Mouse (Mus musculus): ENCODE results near the gene Xndc1. TPM values are rescaled to one million over a fixed set of nuclear protein-coding genes. Genes with fewer than 3 reads are reported as not detected.
A peak's percentile ranks its signal among the peaks of the same experiment; 100 is the strongest.

Gene Xndc1
- polyA plus RNA-seq (2012; fragmentation: generic; extraction: Trizol) = 6.1 TPM

DNA sequence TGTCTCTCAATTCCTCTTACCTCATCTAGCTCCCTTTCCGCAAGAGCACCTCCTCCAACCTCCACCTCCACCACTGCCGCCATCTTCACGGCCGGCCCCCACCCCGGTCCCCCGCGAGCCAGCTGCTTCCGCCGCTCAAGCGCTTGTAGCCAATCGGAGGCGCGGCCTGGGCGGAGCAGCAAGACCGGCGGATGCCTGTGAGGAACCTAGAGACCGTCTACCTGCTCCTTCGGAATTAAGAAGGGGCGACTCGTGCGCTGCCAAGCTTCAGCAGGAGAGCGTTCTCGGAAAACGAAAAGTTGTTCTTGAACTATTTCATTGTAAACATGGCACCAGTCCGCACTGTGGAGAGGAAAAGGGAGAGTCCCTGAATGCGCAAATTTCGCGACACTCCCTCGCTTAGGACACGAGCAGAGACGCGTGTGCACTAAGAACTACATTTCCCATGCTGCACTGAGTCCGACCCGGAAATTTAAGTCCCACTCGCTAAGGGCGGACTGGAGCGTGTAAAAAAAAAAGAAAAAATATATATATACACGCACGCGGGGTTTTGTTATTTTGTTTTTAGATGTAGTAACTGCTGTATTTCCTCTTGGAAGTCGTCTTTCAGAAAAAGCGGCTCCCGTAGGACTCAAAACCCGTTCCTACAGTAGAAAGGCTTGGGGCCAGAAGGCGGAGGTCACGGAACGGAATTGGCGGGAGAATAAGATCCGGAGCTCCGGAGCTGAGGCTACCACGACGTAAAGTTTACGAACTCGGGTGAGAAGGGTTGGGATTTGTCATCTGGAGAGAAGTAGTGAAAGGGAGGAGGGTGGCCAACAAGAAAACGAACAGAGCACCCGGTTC is at the start of gene Xndc1, which contains the start of the genes Rnf121 and Xntrpc:
Gene Xndc1, plus strand, starts transcription at position 466 of the 846 bp plus-strand sequence.
Gene Rnf121, minus strand, starts transcription at position 424 of the 846 bp plus-strand sequence.
Gene Xntrpc, plus strand, starts transcription at position 668 of the 846 bp plus-strand sequence.
- Histone ChIP-seq H3K36me3 (ENCODE audit: control insufficient read depth, insufficient read depth) (peaks cover 6% of the 10 kb centered on the region), H3K27me3 (ENCODE audit: control insufficient read depth, insufficient read depth, insufficient read length) (no peaks in the 10 kb centered on the region), H3K4me2 (ENCODE audit: low read depth) (peak within 1 kb of the TSS; percentile 85), H3K4me3 (peak within 1 kb of the TSS; percentile 81), H3ac (ENCODE audit: control insufficient read depth, insufficient read length) (peak within 1 kb of the TSS; percentile 25), H3K79me2 (ENCODE audit: control insufficient read depth, insufficient read depth) (peaks cover 44% of the 10 kb centered on the region)
- TF ChIP-seq TCF12 (IDR thresholded peaks at IDR 0.05; ENCODE audit: insufficient read depth, poor library complexity, severe bottlenecking) = peak; percentile 56
- TF ChIP-seq MYOD1 (IDR thresholded peaks at IDR 0.05; ENCODE audit: control insufficient read depth in 1 of 3, insufficient read length in 2 of 3, low read depth in 2 of 3) = peak in 2 of 3 experiments; percentile 98
- TF ChIP-seq REST (IDR thresholded peaks at IDR 0.05; ENCODE audit: insufficient read depth, insufficient read length) = no peak
- peak; percentile 58 for TF ChIP-seq POLR2AphosphoS2 (IDR thresholded peaks at IDR 0.05; ENCODE audit: insufficient read length, low read depth)
- TF ChIP-seq CEBPB (IDR thresholded peaks at IDR 0.05; ENCODE audit: insufficient read depth, poor library complexity, severe bottlenecking) = no peak
- peak; percentile 3 to 88 (median 68) for TF ChIP-seq MYOG (IDR thresholded peaks at IDR 0.05; ENCODE audit: control insufficient read depth in 1 of 3, insufficient read depth in 1 of 3, insufficient read length in 2 of 3, low read depth in 2 of 3)
- TF ChIP-seq POLR2A (IDR thresholded peaks at IDR 0.05; ENCODE audit: insufficient read length, low read depth) = peak; percentile 70
- peak; percentile 72 for TF ChIP-seq TCF3 (IDR thresholded peaks at IDR 0.05; ENCODE audit: insufficient read length, low read depth)
- peak; percentile 56 for TF ChIP-seq E2F4 (IDR thresholded peaks at IDR 0.05; ENCODE audit: insufficient read depth)

DNA sequence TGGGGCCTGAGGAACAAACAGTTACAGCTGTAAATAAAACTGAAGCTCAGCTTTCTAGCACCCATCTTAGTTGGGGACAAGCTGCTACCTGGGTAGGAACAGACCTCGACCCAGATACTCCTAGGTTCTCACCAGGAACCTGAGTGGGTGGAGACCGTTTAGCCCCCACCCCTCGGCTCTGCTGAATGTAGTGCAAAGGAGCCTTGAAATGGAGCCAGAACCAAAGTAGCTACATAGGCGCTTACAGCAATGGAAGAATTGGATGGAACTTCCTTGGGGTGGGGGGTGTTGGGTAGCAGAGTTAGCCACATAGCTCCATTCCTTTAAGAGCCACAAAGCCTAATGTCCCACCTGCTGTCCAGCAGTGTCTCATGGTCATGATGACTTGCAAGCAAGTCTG is 48.4 kb upstream of the Xndc1 start:
- no peaks in the 10 kb centered on the region for H3K79me2 ChIP-seq (ENCODE audit: control insufficient read depth, insufficient read depth)
- TF ChIP-seq TCF3 (IDR thresholded peaks at IDR 0.05; ENCODE audit: insufficient read length, low read depth) (no peak), REST (IDR thresholded peaks at IDR 0.05; ENCODE audit: insufficient read depth, insufficient read length) (no peak), SRF (IDR thresholded peaks at IDR 0.05; ENCODE audit: control insufficient read depth, insufficient read length, low read depth) (no peak), MAX (IDR thresholded peaks at IDR 0.05; ENCODE audit: low read depth) (no peak), USF1 (IDR thresholded peaks at IDR 0.05; ENCODE audit: low read depth) (no peak), MYOG (IDR thresholded peaks at IDR 0.05; ENCODE audit: control insufficient read depth in 1 of 3, insufficient read depth in 1 of 3, insufficient read length in 2 of 3, low read depth in 2 of 3) (no peak), E2F4 (IDR thresholded peaks at IDR 0.05; ENCODE audit: insufficient read depth) (no peak), POLR2A (IDR thresholded peaks at IDR 0.05; ENCODE audit: insufficient read length, low read depth) (no peak), POLR2AphosphoS2 (IDR thresholded peaks at IDR 0.05; ENCODE audit: insufficient read length, low read depth) (no peak), CEBPB (IDR thresholded peaks at IDR 0.05; ENCODE audit: insufficient read depth, poor library complexity, severe bottlenecking) (no peak), TCF12 (IDR thresholded peaks at IDR 0.05; ENCODE audit: insufficient read depth, poor library complexity, severe bottlenecking) (no peak), MYOD1 (IDR thresholded peaks at IDR 0.05; ENCODE audit: control insufficient read depth in 1 of 3, insufficient read length in 2 of 3, low read depth in 2 of 3) (no peak)
- H3K4me3 ChIP-seq = no peak overlapping the region
- peak overlapping the region; percentile 5 for H3K4me2 ChIP-seq (ENCODE audit: low read depth)
- H3ac ChIP-seq (ENCODE audit: control insufficient read depth, insufficient read length) = no peak overlapping the region
- H3K36me3 ChIP-seq (ENCODE audit: control insufficient read depth, insufficient read depth) = peaks cover 26% of the 10 kb centered on the region
- H3K27me3 ChIP-seq (ENCODE audit: control insufficient read depth, insufficient read depth, insufficient read length) = no peaks in the 10 kb centered on the region

DNA sequence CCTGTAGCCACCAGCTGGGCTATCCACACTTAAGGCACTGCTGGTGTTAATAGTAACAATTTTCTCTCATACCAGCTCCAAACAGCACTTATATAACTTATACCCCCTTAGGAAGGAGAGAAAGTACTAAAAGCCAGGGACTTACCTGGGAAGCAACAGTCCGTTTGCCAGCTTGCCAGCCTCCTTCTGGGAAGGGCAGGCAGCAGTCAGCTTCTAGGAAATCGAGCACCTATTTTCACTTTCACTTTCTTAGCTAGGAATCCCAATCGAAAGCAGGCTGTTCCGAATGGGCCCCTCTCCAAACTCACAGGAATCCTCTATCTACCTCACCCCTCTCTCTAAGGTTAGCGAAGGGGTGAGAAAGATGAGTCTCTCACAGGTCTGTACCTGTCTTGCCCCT is 47.9 kb upstream of the Xndc1 start:
- peak overlapping the region; percentile 5 for H3K4me2 ChIP-seq (ENCODE audit: low read depth)
- peaks cover 28% of the 10 kb centered on the region for H3K36me3 ChIP-seq (ENCODE audit: control insufficient read depth, insufficient read depth)
- no peaks in the 10 kb centered on the region for H3K79me2 ChIP-seq (ENCODE audit: control insufficient read depth, insufficient read depth)
- no peaks in the 10 kb centered on the region for H3K27me3 ChIP-seq (ENCODE audit: control insufficient read depth, insufficient read depth, insufficient read length)
- TF ChIP-seq E2F4 (IDR thresholded peaks at IDR 0.05; ENCODE audit: insufficient read depth) (no peak), POLR2A (IDR thresholded peaks at IDR 0.05; ENCODE audit: insufficient read length, low read depth) (no peak), TCF12 (IDR thresholded peaks at IDR 0.05; ENCODE audit: insufficient read depth, poor library complexity, severe bottlenecking) (no peak), MAX (IDR thresholded peaks at IDR 0.05; ENCODE audit: low read depth) (no peak), USF1 (IDR thresholded peaks at IDR 0.05; ENCODE audit: low read depth) (no peak), REST (IDR thresholded peaks at IDR 0.05; ENCODE audit: insufficient read depth, insufficient read length) (no peak), TCF3 (IDR thresholded peaks at IDR 0.05; ENCODE audit: insufficient read length, low read depth) (no peak), CEBPB (IDR thresholded peaks at IDR 0.05; ENCODE audit: insufficient read depth, poor library complexity, severe bottlenecking) (no peak), SRF (IDR thresholded peaks at IDR 0.05; ENCODE audit: control insufficient read depth, insufficient read length, low read depth) (no peak)
- no peak overlapping the region for H3K4me3 ChIP-seq
- no peak overlapping the region for H3ac ChIP-seq (ENCODE audit: control insufficient read depth, insufficient read length)

GRCm38 (mm10) chr7:102018034-102018433 is 47.3 kb upstream of the Xndc1 start:
- H3ac ChIP-seq (ENCODE audit: control insufficient read depth, insufficient read length) = no peak overlapping the region
- no peak overlapping the region for H3K4me3 ChIP-seq
- H3K4me2 ChIP-seq (ENCODE audit: low read depth) = no peak overlapping the region
- H3K79me2 ChIP-seq (ENCODE audit: control insufficient read depth, insufficient read depth) = no peaks in the 10 kb centered on the region
- peaks cover 27% of the 10 kb centered on the region for H3K36me3 ChIP-seq (ENCODE audit: control insufficient read depth, insufficient read depth)
- TF ChIP-seq MYOD1 (IDR thresholded peaks at IDR 0.05; ENCODE audit: control insufficient read depth in 1 of 3, insufficient read length in 2 of 3, low read depth in 2 of 3) (no peak), CEBPB (IDR thresholded peaks at IDR 0.05; ENCODE audit: insufficient read depth, poor library complexity, severe bottlenecking) (no peak), SRF (IDR thresholded peaks at IDR 0.05; ENCODE audit: control insufficient read depth, insufficient read length, low read depth) (no peak), REST (IDR thresholded peaks at IDR 0.05; ENCODE audit: insufficient read depth, insufficient read length) (no peak), MAX (IDR thresholded peaks at IDR 0.05; ENCODE audit: low read depth) (no peak), USF1 (IDR thresholded peaks at IDR 0.05; ENCODE audit: low read depth) (no peak), POLR2A (IDR thresholded peaks at IDR 0.05; ENCODE audit: insufficient read length, low read depth) (no peak), TCF12 (IDR thresholded peaks at IDR 0.05; ENCODE audit: insufficient read depth, poor library complexity, severe bottlenecking) (no peak), MYOG (IDR thresholded peaks at IDR 0.05; ENCODE audit: control insufficient read depth in 1 of 3, insufficient read depth in 1 of 3, insufficient read length in 2 of 3, low read depth in 2 of 3) (no peak), TCF3 (IDR thresholded peaks at IDR 0.05; ENCODE audit: insufficient read length, low read depth) (no peak), E2F4 (IDR thresholded peaks at IDR 0.05; ENCODE audit: insufficient read depth) (no peak), POLR2AphosphoS2 (IDR thresholded peaks at IDR 0.05; ENCODE audit: insufficient read length, low read depth) (no peak)
- no peaks in the 10 kb centered on the region for H3K27me3 ChIP-seq (ENCODE audit: control insufficient read depth, insufficient read depth, insufficient read length)
